Mouse (Mus musculus): ENCODE results near the gene Dhx58. TPM values are rescaled to one million over a fixed set of nuclear protein-coding genes. Genes with fewer than 3 reads are reported as not detected.

The Dhx58 gene
- polyA plus RNA-seq, 1 experiment, result 0.40 TPM

- TF ChIP-seq MYOD1 (IDR thresholded peaks at IDR 0.05; ENCODE audit: control insufficient read depth in 1 of 3, insufficient read length in 2 of 3, low read depth in 2 of 3), result no peak
- TF ChIP-seq SRF (IDR thresholded peaks at IDR 0.05; ENCODE audit: control insufficient read depth, insufficient read length, low read depth), result no peak
- H3K36me3 ChIP-seq (ENCODE audit: control insufficient read depth, insufficient read depth), result peaks cover 4% of the 10 kb centered on the region
Observed at GRCm38 (mm10) chr11:100738749-100739148, 34.7 kb upstream of the Dhx58 start.

GRCm38 (mm10) chr11:100738066-100738604 lies 34.1 kb upstream of the Dhx58 start, which contains the start of gene Rab5c:
Rab5c (minus strand) TSS chr11:100738215.
- H3K4me2 ChIP-seq (ENCODE audit: low read depth), result peak within 1 kb of the TSS; percentile 96
- H3K4me3 ChIP-seq, result peak within 1 kb of the TSS; percentile 99
- peak within 1 kb of the TSS; percentile 38 for H3ac ChIP-seq (ENCODE audit: control insufficient read depth, insufficient read length)
- no peaks in the 10 kb centered on the region for H3K27me3 ChIP-seq (ENCODE audit: control insufficient read depth, insufficient read depth, insufficient read length)
- peaks cover 5% of the 10 kb centered on the region for H3K36me3 ChIP-seq (ENCODE audit: control insufficient read depth, insufficient read depth)
- peak; percentile 51 for TF ChIP-seq E2F4 (IDR thresholded peaks at IDR 0.05; ENCODE audit: insufficient read depth)
- no peak for TF ChIP-seq TCF12 (IDR thresholded peaks at IDR 0.05; ENCODE audit: insufficient read depth, poor library complexity, severe bottlenecking)
- peak in 1 of 3 experiments; percentile 47 for TF ChIP-seq MYOD1 (IDR thresholded peaks at IDR 0.05; ENCODE audit: control insufficient read depth in 1 of 3, insufficient read length in 2 of 3, low read depth in 2 of 3)
- peak; percentile 62 for TF ChIP-seq POLR2A (IDR thresholded peaks at IDR 0.05; ENCODE audit: insufficient read length, low read depth)
- no peak for TF ChIP-seq USF1 (IDR thresholded peaks at IDR 0.05; ENCODE audit: low read depth)
- TF ChIP-seq MYOG (IDR thresholded peaks at IDR 0.05; ENCODE audit: control insufficient read depth in 1 of 3, insufficient read depth in 1 of 3, insufficient read length in 2 of 3, low read depth in 2 of 3), result peak in 1 of 3 experiments; percentile 44
- TF ChIP-seq POLR2AphosphoS2 (IDR thresholded peaks at IDR 0.05; ENCODE audit: insufficient read length, low read depth), result peak; percentile 66
- peaks cover 49% of the 10 kb centered on the region for H3K79me2 ChIP-seq (ENCODE audit: control insufficient read depth, insufficient read depth)

More at GRCm38 (mm10) chr11:100738749-100739148, 34.7 kb upstream of the Dhx58 start:
- Histone ChIP-seq H3K4me2 (ENCODE audit: low read depth) (peak overlapping the region; percentile 96), H3K27me3 (ENCODE audit: control insufficient read depth, insufficient read depth, insufficient read length) (no peaks in the 10 kb centered on the region), H3K79me2 (ENCODE audit: control insufficient read depth, insufficient read depth) (peaks cover 43% of the 10 kb centered on the region), H3K4me3 (peak overlapping the region; percentile 99), H3ac (ENCODE audit: control insufficient read depth, insufficient read length) (no peak overlapping the region)

- Histone ChIP-seq H3K79me2 (ENCODE audit: control insufficient read depth, insufficient read depth) (peaks cover 58% of the 10 kb centered on the region), H3ac (ENCODE audit: control insufficient read depth, insufficient read length) (peak overlapping the region; percentile 38), H3K36me3 (ENCODE audit: control insufficient read depth, insufficient read depth) (peaks cover 12% of the 10 kb centered on the region), H3K4me3 (peak overlapping the region; percentile 99), H3K4me2 (ENCODE audit: low read depth) (peak overlapping the region; percentile 96), H3K27me3 (ENCODE audit: control insufficient read depth, insufficient read depth, insufficient read length) (no peaks in the 10 kb centered on the region)
- TF ChIP-seq SRF (IDR thresholded peaks at IDR 0.05; ENCODE audit: control insufficient read depth, insufficient read length, low read depth) (no peak), MAX (IDR thresholded peaks at IDR 0.05; ENCODE audit: low read depth) (no peak), TCF3 (IDR thresholded peaks at IDR 0.05; ENCODE audit: insufficient read length, low read depth) (no peak), MYOG (IDR thresholded peaks at IDR 0.05; ENCODE audit: control insufficient read depth in 1 of 3, insufficient read depth in 1 of 3, insufficient read length in 2 of 3, low read depth in 2 of 3) (no peak), POLR2A (IDR thresholded peaks at IDR 0.05; ENCODE audit: insufficient read length, low read depth) (no peak), TCF12 (IDR thresholded peaks at IDR 0.05; ENCODE audit: insufficient read depth, poor library complexity, severe bottlenecking) (no peak), CEBPB (IDR thresholded peaks at IDR 0.05; ENCODE audit: insufficient read depth, poor library complexity, severe bottlenecking) (no peak), REST (IDR thresholded peaks at IDR 0.05; ENCODE audit: insufficient read depth, insufficient read length) (no peak), MYOD1 (IDR thresholded peaks at IDR 0.05; ENCODE audit: control insufficient read depth in 1 of 3, insufficient read length in 2 of 3, low read depth in 2 of 3) (no peak)
Observed at GRCm38 (mm10) chr11:100737105-100737733, 33.1 kb upstream of the Dhx58 start.

- Histone ChIP-seq H3K79me2 (ENCODE audit: control insufficient read depth, insufficient read depth) (peaks cover 63% of the 10 kb centered on the region), H3K27me3 (ENCODE audit: control insufficient read depth, insufficient read depth, insufficient read length) (no peaks in the 10 kb centered on the region), H3K4me3 (peak overlapping the region; percentile 99), H3ac (ENCODE audit: control insufficient read depth, insufficient read length) (no peak overlapping the region), H3K4me2 (ENCODE audit: low read depth) (peak overlapping the region; percentile 96), H3K36me3 (ENCODE audit: control insufficient read depth, insufficient read depth) (peaks cover 12% of the 10 kb centered on the region)
- TF ChIP-seq CEBPB (IDR thresholded peaks at IDR 0.05; ENCODE audit: insufficient read depth, poor library complexity, severe bottlenecking), result no peak
- no peak for TF ChIP-seq POLR2AphosphoS2 (IDR thresholded peaks at IDR 0.05; ENCODE audit: insufficient read length, low read depth)
- no peak for TF ChIP-seq MAX (IDR thresholded peaks at IDR 0.05; ENCODE audit: low read depth)
- TF ChIP-seq TCF12 (IDR thresholded peaks at IDR 0.05; ENCODE audit: insufficient read depth, poor library complexity, severe bottlenecking), result no peak
- no peak for TF ChIP-seq MYOD1 (IDR thresholded peaks at IDR 0.05; ENCODE audit: control insufficient read depth in 1 of 3, insufficient read length in 2 of 3, low read depth in 2 of 3)
- no peak for TF ChIP-seq TCF3 (IDR thresholded peaks at IDR 0.05; ENCODE audit: insufficient read length, low read depth)
- TF ChIP-seq USF1 (IDR thresholded peaks at IDR 0.05; ENCODE audit: low read depth), result no peak
- TF ChIP-seq REST (IDR thresholded peaks at IDR 0.05; ENCODE audit: insufficient read depth, insufficient read length), result no peak
- TF ChIP-seq SRF (IDR thresholded peaks at IDR 0.05; ENCODE audit: control insufficient read depth, insufficient read length, low read depth), result no peak
- no peak for TF ChIP-seq POLR2A (IDR thresholded peaks at IDR 0.05; ENCODE audit: insufficient read length, low read depth)
- TF ChIP-seq MYOG (IDR thresholded peaks at IDR 0.05; ENCODE audit: control insufficient read depth in 1 of 3, insufficient read depth in 1 of 3, insufficient read length in 2 of 3, low read depth in 2 of 3), result no peak
Observed at GRCm38 (mm10) chr11:100736746-100737080, 32.6 kb upstream of the Dhx58 start.
